Mouse (Mus musculus): ENCODE results near the gene Esrrg. TPM values are rescaled to one million over a fixed set of nuclear protein-coding genes. Genes with fewer than 3 reads are reported as not detected.

Gene Esrrg
- polyA plus RNA-seq, 1 experiment from 2014 or later, result 27.1 TPM

DNA sequence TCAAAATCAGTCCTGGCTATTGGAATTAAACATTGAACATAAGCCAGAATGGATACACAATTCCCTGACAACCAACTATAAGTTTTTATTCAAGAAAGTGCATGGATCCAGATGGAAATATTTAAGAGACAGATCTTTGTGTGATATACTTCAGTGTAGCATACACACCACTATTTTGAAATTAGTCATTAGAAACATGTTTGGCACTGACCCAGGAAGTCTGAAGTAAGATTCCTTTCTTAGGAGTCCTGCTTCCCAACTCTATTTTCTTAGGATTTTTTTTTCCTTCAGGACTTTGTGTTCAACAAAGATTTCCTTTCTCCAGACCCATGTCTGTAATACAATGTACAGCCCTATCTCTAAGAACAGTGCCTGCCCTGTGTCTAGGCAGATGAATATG lies 630.0 kb downstream of the Esrrg start:
- H3K4me1 ChIP-seq, result no peaks in the 10 kb centered on the region
- H3K27me3 ChIP-seq, result no peaks in the 10 kb centered on the region
- no peak for ATAC-seq (replicated peaks; ENCODE audit: low FRiP score)
- no peak overlapping the region for H3K27ac ChIP-seq
- H3K4me2 ChIP-seq, result no peak overlapping the region
- no peaks in the 10 kb centered on the region for H3K36me3 ChIP-seq
- no peaks in the 10 kb centered on the region for H3K9me3 ChIP-seq (replicated peaks)
- H3K9ac ChIP-seq, result no peak overlapping the region
- no peak overlapping the region for H3K4me3 ChIP-seq (replicated peaks)

DNA sequence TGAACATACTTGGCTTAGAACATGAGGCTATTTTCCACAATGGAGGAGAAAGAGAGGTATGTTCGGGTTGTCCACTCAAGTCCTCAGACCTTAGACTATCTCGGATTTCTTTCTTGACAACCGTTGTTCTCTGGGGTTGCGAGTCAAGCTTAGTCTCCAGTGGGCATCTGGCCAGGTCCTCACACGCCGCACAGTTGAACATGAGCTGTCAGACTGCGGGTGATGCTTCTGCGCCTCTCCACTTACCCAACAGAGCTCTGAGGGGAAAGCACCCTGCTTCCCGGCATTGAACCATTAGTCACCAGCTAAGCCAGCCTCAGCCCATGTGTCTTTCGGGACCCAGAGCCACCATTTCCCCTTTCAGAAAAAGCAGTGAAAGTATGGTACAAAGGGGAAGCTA lies 633.2 kb downstream of the Esrrg start:
- no peak overlapping the region for H3K9ac ChIP-seq
- 87% methylated on average over 10 of the region's 10 CpGs for WGBS
- H3K9me3 ChIP-seq (replicated peaks), result no peaks in the 10 kb centered on the region
- ATAC-seq (replicated peaks; ENCODE audit: low FRiP score), result no peak
- no peaks in the 10 kb centered on the region for H3K36me3 ChIP-seq
- no peak overlapping the region for H3K4me2 ChIP-seq
- H3K4me3 ChIP-seq (replicated peaks), result no peak overlapping the region
- H3K4me1 ChIP-seq, result no peaks in the 10 kb centered on the region
- H3K27me3 ChIP-seq, result no peaks in the 10 kb centered on the region
- no peak overlapping the region for H3K27ac ChIP-seq

DNA sequence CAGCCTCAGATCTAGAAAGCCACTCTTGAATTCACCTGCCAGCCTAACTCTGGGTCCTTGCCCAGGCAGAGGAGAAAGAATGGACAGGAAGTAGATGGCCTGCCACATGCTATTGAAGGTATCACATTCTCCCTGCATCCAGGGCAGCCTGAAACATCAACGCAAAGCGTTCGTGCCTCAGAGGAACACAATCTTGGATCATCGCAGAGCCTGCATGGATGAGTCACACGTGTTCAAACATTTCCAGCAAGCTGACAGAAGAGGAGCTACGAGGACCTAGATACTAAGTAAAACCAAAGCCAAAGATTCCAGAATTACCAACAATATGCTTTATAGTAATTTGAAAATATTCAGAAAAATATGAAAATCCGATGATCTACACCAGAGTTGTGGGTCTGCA lies 648.9 kb downstream of the Esrrg start:
- WGBS, result 82% methylated on average over 7 of the region's 7 CpGs

DNA sequence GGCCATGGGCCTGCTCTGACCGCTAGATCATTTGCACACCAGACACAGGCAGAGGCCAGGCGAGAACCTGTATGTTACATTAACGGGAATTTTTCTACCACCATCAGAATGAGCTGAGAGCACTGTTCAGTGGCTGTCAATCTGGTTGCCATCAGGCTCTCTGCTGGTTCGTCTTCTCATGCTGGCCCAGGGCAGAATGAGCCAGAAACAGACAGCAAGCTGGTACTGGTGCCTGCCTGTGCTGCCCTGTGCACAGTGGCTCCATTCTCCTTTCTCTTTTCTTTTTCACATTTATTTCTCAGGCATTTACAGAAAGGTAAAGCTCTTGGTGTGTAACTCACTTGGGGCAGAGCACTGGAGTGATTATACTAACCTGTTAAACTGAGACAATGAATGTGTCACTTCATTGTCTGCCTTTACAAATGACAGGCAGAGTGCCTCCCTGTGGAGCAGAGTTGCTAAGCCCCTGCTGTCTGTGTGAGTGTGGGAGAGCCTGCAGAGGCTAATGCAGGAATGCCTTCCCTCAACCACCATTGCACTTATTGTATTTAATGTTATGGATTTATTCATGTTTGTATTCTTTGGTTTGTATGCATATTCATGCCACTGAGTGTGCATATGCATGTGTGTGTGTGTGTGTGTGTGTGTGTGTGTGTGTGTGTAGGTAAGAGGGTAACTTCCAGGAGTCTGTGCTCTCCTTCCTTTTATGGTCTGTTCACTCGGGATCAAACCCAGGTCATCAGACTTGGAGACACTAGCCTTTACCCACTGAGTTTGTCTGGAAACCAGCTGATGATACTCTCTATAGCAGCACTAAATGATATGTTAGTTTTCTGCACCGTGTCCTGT lies 651.9 kb downstream of the Esrrg start:
- no peak overlapping the region for H3K27ac ChIP-seq
- no peak overlapping the region for H3K4me3 ChIP-seq (replicated peaks)
- H3K27me3 ChIP-seq, result no peaks in the 10 kb centered on the region
- no peaks in the 10 kb centered on the region for H3K36me3 ChIP-seq
- H3K9ac ChIP-seq, result no peak overlapping the region
- no peak overlapping the region for H3K4me2 ChIP-seq
- ATAC-seq (replicated peaks; ENCODE audit: low FRiP score), result no peak
- WGBS, result 78% methylated on average over 6 of the region's 6 CpGs
- no peaks in the 10 kb centered on the region for H3K4me1 ChIP-seq
- no peaks in the 10 kb centered on the region for H3K9me3 ChIP-seq (replicated peaks)

More for the DNA sequence above, 648.9 kb downstream of the Esrrg start:
- Histone ChIP-seq H3K36me3 (no peaks in the 10 kb centered on the region), H3K27ac (no peak overlapping the region), H3K9me3 (replicated peaks) (no peaks in the 10 kb centered on the region), H3K4me1 (no peaks in the 10 kb centered on the region), H3K4me3 (replicated peaks) (no peak overlapping the region), H3K9ac (no peak overlapping the region), H3K27me3 (no peaks in the 10 kb centered on the region), H3K4me2 (no peak overlapping the region)
- no peak for ATAC-seq (replicated peaks; ENCODE audit: low FRiP score)

DNA sequence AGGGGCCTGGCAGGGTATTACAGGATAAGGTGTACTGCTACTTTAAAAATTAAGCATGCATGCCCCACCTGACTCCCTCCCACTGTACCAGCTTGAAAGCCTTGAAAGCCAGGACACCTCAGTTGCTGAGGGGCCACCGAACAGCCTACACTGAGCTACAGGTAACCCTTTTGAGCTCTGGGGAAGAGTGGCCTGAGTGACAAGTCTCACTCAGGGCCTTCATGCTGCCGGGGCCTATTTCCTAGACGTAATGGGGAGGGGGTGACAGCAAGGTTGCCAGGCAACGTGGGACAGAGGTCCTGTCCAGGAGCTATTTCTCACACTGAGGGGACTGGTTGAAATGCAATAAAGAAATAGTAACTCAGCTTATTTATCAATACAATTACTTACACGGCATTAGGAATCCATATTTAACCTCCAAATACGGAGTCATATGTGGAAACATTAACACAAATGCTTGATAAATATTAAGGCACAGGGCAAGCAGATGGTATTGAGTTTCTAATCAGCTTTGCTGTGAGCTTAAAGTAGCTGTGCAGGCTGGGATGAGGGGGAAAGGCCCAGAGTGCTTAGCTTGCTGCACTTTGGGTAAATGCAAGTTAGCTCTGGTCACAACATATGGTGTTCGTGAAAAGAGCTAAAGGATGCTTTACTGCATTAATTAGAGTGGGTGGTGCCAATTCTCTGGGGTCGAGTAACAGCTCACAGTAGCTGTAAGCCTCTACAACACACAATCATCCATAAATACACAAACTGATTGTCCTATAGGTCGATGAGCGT lies 653.5 kb downstream of the Esrrg start, which contains the start of gene Ush2a:
Ush2a (plus strand) TSS at position 121 of the 780 bp plus-strand sequence.
- no peaks in the 10 kb centered on the region for H3K4me1 ChIP-seq
- no peaks in the 10 kb centered on the region for H3K9me3 ChIP-seq (replicated peaks)
- no peak within 1 kb of the TSS for H3K9ac ChIP-seq
- 61% methylated on average over 10 of the region's 10 CpGs for WGBS
- no peak within 1 kb of the TSS for H3K27ac ChIP-seq
- no peaks in the 10 kb centered on the region for H3K27me3 ChIP-seq
- no peaks in the 10 kb centered on the region for H3K36me3 ChIP-seq
- ATAC-seq (replicated peaks; ENCODE audit: low FRiP score), result no peak
- H3K4me2 ChIP-seq, result no peak within 1 kb of the TSS
- no peak within 1 kb of the TSS for H3K4me3 ChIP-seq (replicated peaks)
